Mouse (Mus musculus) liver, embryonic 14.5 days (tissue): ENCODE measurements around the gene Itgb6.

ENCODE experiments used
- CTCF ChIP-seq: IDR thresholded peaks from 2 replicates; pipeline ENCODE4 v1.5.1; 2016; ENCODE audit warnings: antibody characterized with exemption, low read depth, control low read depth
- EP300 ChIP-seq: IDR thresholded peaks from 2 replicates; pipeline ENCODE4 v1.6.1; 2016; ENCODE audit warnings: antibody characterized with exemption, low read depth

GRCm38 (mm10) chr2:60630304-60630703, 92.1 kb downstream of the Itgb6 start:
- no peak for TF ChIP-seq CTCF
- no peak for TF ChIP-seq EP300
